ENCODE assay signal across 8 mouse cellular contexts in genomic region chr10:50698836-50699433, GRCm38 (mm10).
DNase-seq lines count a peak whose midpoint lies in the region; ATAC-seq and TF ChIP-seq lines count a peak whose summit lies in the region.

No protein-coding gene starts in this region.

- 60% methylated on average over 4 of the region's 4 CpGs for WGBS in hindbrain, embryonic 15.5 days

- H3K4me1 ChIP-seq in hindbrain, embryonic 15.5 days (replicated peaks) = no peaks in the 10 kb centered on the region

- no peak overlapping the region for H3K9ac ChIP-seq in hindbrain, embryonic 15.5 days

- no peak overlapping the region for H3K4me2 ChIP-seq in hindbrain, embryonic 15.5 days

- no peaks in the 10 kb centered on the region for H3K9me3 ChIP-seq in hindbrain, embryonic 15.5 days

- H3K27ac ChIP-seq in gastrocnemius, adult 2 months = no peak overlapping the region
- no peak overlapping the region for H3K27ac ChIP-seq in hindbrain, embryonic 15.5 days (replicated peaks)

- ATAC-seq in hindbrain, embryonic 15.5 days (ENCODE audit: low FRiP score, low read depth) = 0 out of 2 replicates have a peak, but pooled peaks have one; percentile 51

- peak; percentile 68 for TF ChIP-seq CTCF in gastrocnemius, adult 2 months (IDR thresholded peaks at IDR 0.05)

- no peak overlapping the region for H3K4me3 ChIP-seq in gastrocnemius, adult 2 months
- no peak overlapping the region for H3K4me3 ChIP-seq in hindbrain, embryonic 15.5 days

- no peaks in the 10 kb centered on the region for H3K27me3 ChIP-seq in hindbrain, embryonic 15.5 days

- H3K36me3 ChIP-seq in hindbrain, embryonic 15.5 days = 0 out of 2 replicates have a peak, but pooled peaks cover 3% of the 10 kb centered on the region

- no peak for DNase-seq in gastrocnemius, adult 2 months
- no peak for DNase-seq in gastrocnemius, postnatal 14 days
- peak; percentile 41 for DNase-seq in thymus, postnatal 0 days (ENCODE audit: low spot score)
- no peak for DNase-seq in thymus, adult 18-20 months
- DNase-seq in telencephalon, adult 2 months (ENCODE audit: low read depth, low spot score) = peak; percentile 32
- DNase-seq in frontal cortex, postnatal 36 days (ENCODE audit: low spot score in 2 of 2) = no peak
- DNase-seq in cerebellum, adult 11-12 months = no peak

- intact Hi-C loops in gastrocnemius, adult 2 months (cut with DNase I) = loop anchor here (2.0 kb wide), 1 partner anchor 706 kb away; no protein-coding TSS in a partner anchor
- intact Hi-C loops in gastrocnemius, postnatal 14 days (cut with DNase I; ENCODE audit: low total_unique reads) = no loop called here

Comparison
In these comparisons a context has a peak if more than half of its experiments do, and no peak if none do; other contexts are left out.
1. DNase-seq: peak in thymus, postnatal 0 days (single experiment) and telencephalon, adult 2 months (single experiment); none in gastrocnemius, adult 2 months (single experiment), gastrocnemius, postnatal 14 days (single experiment), thymus, adult 18-20 months (0 of 2), frontal cortex, postnatal 36 days (0 of 2) and cerebellum, adult 11-12 months (single experiment).